Mouse (Mus musculus) neural tube, embryonic 14.5 days (tissue): Measurements from ENCODE around the gene Rps6ka5. TPM values are rescaled to one million over a fixed set of nuclear protein-coding genes. Genes with fewer than 3 reads are reported as not detected.

Source experiments
- ATAC-seq: fragments of 200-750 bp; cut with Nextera tagmentation; 2 replicates; pipeline ENCODE4 v1.8.0; 2017; ENCODE audit warnings: low read depth, mild to moderate bottlenecking, moderate TSS enrichment, moderate library complexity
- H3K27ac ChIP-seq: fragments of 300-500 bp; sonication (generic); 2 replicates; pipeline ENCODE4 v1.5.1; 2014; ENCODE audit warnings: low read depth, mild to moderate bottlenecking, control low read depth, low read length, moderate library complexity, mixed read lengths
- H3K27me3 ChIP-seq: fragments of 300-500 bp; sonication (generic); 2 replicates; pipeline ENCODE4 v1.6.1; 2014; ENCODE audit warnings: low read length; ENCODE audit not compliant: control insufficient read depth, insufficient read depth
- H3K36me3 ChIP-seq: fragments of 300-500 bp; sonication (generic); 2 replicates; pipeline ENCODE4 v1.6.1; 2014; ENCODE audit warnings: low read length, mixed read lengths; ENCODE audit not compliant: control insufficient read depth, insufficient read depth
- H3K4me1 ChIP-seq: fragments of 300-500 bp; sonication (generic); 2 replicates; pipeline ENCODE4 v1.6.1; 2014; ENCODE audit warnings: low read length; ENCODE audit not compliant: control insufficient read depth, insufficient read depth
- H3K4me2 ChIP-seq: fragments of 300-500 bp; sonication (generic); 2 replicates; pipeline ENCODE4 v1.6.1; 2014; ENCODE audit warnings: mild to moderate bottlenecking, low read depth, low read length, control low read depth
- H3K4me3 ChIP-seq: fragments of 300-500 bp; sonication (generic); 2 replicates; pipeline ENCODE4 v1.5.1; 2014; ENCODE audit warnings: low read depth, low read length, control low read depth, mixed read lengths
- H3K9ac ChIP-seq: fragments of 300-500 bp; sonication (generic); replicated peaks from 2 replicates; pipeline ENCODE4 v1.6.1; 2014; ENCODE audit warnings: low read depth, mild to moderate bottlenecking, control low read depth, low read length, mixed read lengths
- H3K9me3 ChIP-seq: fragments of 300-500 bp; sonication (generic); 2 replicates; pipeline ENCODE4 v1.6.1; 2016; ENCODE audit warnings: low read length; ENCODE audit not compliant: control insufficient read depth
- WGBS: fragments of 180-500 bp; shearing (Covaris S2); extraction: QIAGEN DNeasy Blood & Tissue Kit; methylation state at CpG from one replicate; pipeline ENCODE4 v1.1.7; 2014; 5-methylcytosine and 5-hydroxymethylcytosine counted together
- polyA plus RNA-seq: library from polyadenylated mRNA; unstranded; fragments of >200 nt; fragmentation: Nextera tagmentation; extraction: Ambion mirVana; gene quantifications from 2 replicates; pipeline ENCODE4 v1.2.1, GENCODE M21; 2014

Gene Rps6ka5
- polyA plus RNA-seq, 1 experiment from 2014 or later: 7.9 TPM

DNA sequence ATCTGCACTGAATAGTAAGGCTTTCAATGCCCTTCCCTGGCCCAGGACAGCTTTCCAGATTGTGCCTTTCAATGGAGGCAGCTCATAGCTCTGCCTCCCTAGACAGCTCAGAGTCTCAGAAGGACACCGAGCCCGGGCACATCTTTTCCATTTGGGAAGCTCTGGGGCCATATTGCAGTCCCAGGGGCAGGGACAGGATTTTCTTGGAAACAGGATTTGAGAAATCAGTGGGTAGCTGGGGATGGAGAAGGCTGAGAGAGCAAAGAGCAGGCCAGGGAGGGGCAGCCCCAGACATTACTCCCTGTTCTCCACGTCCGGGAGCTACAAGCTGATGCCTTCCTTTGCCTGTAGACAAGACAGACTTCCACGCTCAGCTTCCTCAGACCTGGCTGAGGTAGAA is 197.1 kb downstream of the Rps6ka5 start:
- H3K9ac ChIP-seq: no peak overlapping the region
- no peak overlapping the region for H3K4me3 ChIP-seq
- H3K36me3 ChIP-seq: no peaks in the 10 kb centered on the region
- WGBS: 69% methylated on average over 5 of the region's 5 CpGs
- no peaks in the 10 kb centered on the region for H3K9me3 ChIP-seq
- no peak overlapping the region for H3K4me2 ChIP-seq
- peaks cover 11% of the 10 kb centered on the region for H3K4me1 ChIP-seq
- no peak overlapping the region for H3K27ac ChIP-seq
- H3K27me3 ChIP-seq: no peaks in the 10 kb centered on the region
- ATAC-seq: no peak

DNA sequence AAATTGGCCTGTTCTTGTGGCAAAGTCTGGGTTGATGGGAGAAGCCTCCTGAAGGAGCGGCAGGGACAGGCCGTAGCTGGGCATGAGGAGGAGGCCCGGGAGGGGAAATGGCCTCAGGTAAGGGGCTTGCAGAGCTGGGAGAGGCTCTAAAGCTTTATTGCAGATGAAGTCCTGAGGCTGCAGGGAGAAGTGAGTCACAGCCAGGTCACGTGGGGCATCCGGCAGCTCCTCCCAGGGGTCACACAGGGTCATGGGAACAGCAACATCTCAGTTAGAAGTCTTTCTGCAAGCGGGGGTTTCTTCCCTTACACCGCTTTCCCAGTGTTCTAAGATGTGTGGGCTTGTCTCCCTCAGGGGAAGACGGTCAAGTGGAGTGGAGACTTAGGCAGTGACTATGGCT is 197.6 kb downstream of the Rps6ka5 start:
- H3K27me3 ChIP-seq: no peaks in the 10 kb centered on the region
- peaks cover 11% of the 10 kb centered on the region for H3K4me1 ChIP-seq
- no peak for ATAC-seq
- no peaks in the 10 kb centered on the region for H3K9me3 ChIP-seq
- no peak overlapping the region for H3K4me3 ChIP-seq
- WGBS: 7% methylated on average over 8 of the region's 8 CpGs
- H3K27ac ChIP-seq: no peak overlapping the region
- no peak overlapping the region for H3K9ac ChIP-seq
- H3K4me2 ChIP-seq: no peak overlapping the region
- no peaks in the 10 kb centered on the region for H3K36me3 ChIP-seq

DNA sequence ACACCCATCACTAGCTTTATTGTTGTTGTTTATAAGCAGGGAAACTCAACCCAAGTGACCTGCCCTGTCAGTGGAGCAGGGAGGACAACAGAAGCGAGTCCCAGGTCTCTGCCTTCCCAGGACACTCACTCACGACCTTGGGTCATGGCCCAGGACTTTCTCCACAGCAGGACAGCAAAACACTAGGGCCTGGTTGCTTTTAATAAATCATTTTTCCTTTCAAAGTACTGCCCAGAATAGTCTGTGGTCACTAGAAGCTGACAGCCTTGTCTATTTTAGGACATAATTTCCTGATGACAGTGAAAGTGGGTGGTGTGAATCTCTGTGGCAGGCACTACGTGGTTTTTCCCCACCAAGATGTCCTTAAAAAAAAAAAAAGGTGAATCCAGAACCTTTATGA is 198.5 kb downstream of the Rps6ka5 start:
- no peaks in the 10 kb centered on the region for H3K9me3 ChIP-seq
- peak overlapping the region; percentile 16; the same call in 1 of the 2 replicates for H3K4me3 ChIP-seq
- no peaks in the 10 kb centered on the region for H3K36me3 ChIP-seq
- H3K9ac ChIP-seq: peak overlapping the region; percentile 32; the same call in 1 of the 2 replicates
- ATAC-seq: peak; percentile 19; the same call in 1 of the 2 replicates
- peak overlapping the region; percentile 49 for H3K4me2 ChIP-seq
- WGBS: 20% methylated on average over 3 of the region's 3 CpGs
- peaks cover 11% of the 10 kb centered on the region for H3K4me1 ChIP-seq
- H3K27ac ChIP-seq: no peak overlapping the region
- H3K27me3 ChIP-seq: no peaks in the 10 kb centered on the region

DNA sequence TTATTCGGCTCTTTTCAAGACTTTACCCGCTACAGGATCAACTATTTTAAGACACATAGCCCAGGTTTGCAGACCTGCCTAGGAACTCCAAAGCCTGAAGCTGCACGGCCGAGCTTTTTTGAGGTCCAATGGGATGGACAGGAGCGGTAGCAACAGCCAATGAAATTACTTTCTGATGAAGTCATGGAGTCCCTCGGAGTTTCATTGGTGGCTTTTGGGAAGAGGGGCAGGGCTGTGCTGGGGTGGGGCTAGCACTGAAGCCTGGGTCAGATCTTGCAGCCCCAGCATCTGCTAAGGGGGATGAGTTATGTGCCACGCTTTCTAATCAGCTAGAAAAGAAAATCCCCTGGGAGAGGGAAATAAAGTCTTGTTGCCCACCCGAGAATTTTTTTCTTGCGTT is 199.0 kb downstream of the Rps6ka5 start:
- Histone ChIP-seq H3K4me3 (peak overlapping the region; percentile 16; the same call in 1 of the 2 replicates), H3K4me1 (peaks cover 11% of the 10 kb centered on the region), H3K36me3 (no peaks in the 10 kb centered on the region), H3K9ac (peak overlapping the region; percentile 32; the same call in 1 of the 2 replicates), H3K27me3 (no peaks in the 10 kb centered on the region), H3K27ac (no peak overlapping the region), H3K4me2 (peak overlapping the region; percentile 49), H3K9me3 (no peaks in the 10 kb centered on the region)
- 4% methylated on average over 9 of the region's 9 CpGs for WGBS
- ATAC-seq: peak; percentile 99

DNA sequence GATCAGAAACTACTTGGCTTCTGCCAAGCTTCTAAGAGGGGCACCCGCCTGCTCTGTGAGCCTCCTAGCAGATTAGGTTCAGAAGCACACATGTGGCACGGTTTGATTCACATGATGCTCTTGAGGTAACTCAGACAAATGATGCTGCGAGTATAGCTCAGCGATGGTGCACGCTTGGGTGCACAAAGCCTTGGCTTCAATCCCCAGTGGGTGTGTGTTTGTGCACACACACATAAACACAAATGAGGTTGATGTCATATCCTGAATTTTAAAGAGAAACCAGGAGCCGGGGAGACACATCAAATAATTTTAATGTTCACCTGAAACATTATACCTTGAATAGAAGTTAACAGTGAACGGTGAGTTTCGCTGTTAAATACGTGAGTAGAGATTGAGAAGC is 199.5 kb downstream of the Rps6ka5 start:
- 0 out of 2 replicates have a peak, but pooled peaks have one; percentile 18 for ATAC-seq
- no peaks in the 10 kb centered on the region for H3K36me3 ChIP-seq
- peaks cover 11% of the 10 kb centered on the region for H3K4me1 ChIP-seq
- H3K9ac ChIP-seq: 0 out of 2 replicates have a peak overlapping the region, but pooled peaks have one; percentile 11
- H3K27ac ChIP-seq: no peak overlapping the region
- H3K4me3 ChIP-seq: peak overlapping the region; percentile 16; the same call in 1 of the 2 replicates
- H3K9me3 ChIP-seq: no peaks in the 10 kb centered on the region
- WGBS: 53% methylated on average over 9 of the region's 9 CpGs
- peak overlapping the region; percentile 49 for H3K4me2 ChIP-seq
- no peaks in the 10 kb centered on the region for H3K27me3 ChIP-seq

DNA sequence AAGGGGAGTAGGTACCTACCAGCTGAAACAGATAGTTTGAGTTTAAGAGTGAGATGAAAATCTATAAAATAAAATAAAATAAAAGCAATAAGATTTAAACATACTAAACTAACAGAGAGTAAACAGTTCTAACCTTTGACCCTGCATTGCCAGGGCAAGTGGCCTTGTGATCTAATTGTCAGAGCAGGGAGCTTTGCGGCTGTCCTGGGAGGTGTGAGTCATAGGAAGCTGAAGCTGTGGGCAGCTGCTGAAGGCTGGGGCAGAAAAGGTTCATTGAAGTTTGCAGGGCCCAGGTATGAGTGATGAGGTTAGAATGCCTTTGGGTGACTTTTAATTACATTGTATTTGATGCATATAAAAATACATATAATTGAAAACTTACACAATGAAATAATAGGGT is 200.8 kb downstream of the Rps6ka5 start:
- WGBS: 68% methylated on average over 1 of the region's 1 CpGs
- no peak overlapping the region for H3K9ac ChIP-seq

DNA sequence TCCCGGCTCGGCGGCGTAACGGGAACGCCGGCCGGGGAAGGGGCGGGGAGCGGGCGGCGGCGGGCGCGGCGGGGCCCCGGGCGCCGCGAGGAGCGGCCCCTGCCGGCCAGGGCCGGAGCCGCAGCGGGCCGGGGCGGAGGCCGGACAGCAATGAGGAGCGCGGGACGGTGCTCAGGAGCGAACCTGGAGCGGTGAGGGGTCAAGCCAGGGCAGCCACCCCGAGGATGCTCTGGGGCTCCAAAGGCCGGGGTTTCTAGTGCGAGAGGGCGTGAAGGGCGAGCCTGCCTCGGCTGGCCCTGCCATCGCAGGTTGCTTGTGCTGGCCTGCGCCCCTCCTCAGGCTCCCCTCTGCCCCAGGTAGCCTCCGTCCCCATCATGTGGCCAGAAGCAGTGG is 206.0 kb downstream of the Rps6ka5 start, which contains the start of gene Ttc7b:
TSS of gene Ttc7b (minus strand) at position 33 of the 393 bp plus-strand sequence.
- Histone ChIP-seq H3K27ac (peak within 1 kb of the TSS; percentile 84), H3K9me3 (no peaks in the 10 kb centered on the region), H3K4me2 (peak within 1 kb of the TSS; percentile 91), H3K4me3 (peak within 1 kb of the TSS; percentile 86), H3K36me3 (no peaks in the 10 kb centered on the region), H3K4me1 (peaks cover 10% of the 10 kb centered on the region), H3K27me3 (no peaks in the 10 kb centered on the region), H3K9ac (peak within 1 kb of the TSS; percentile 99)
- ATAC-seq: peak; percentile 76
- WGBS: under 1% methylated on average over 21 of the region's 42 CpGs

More for the DNA sequence above, 200.8 kb downstream of the Rps6ka5 start:
- H3K27me3 ChIP-seq: no peaks in the 10 kb centered on the region
- H3K4me3 ChIP-seq: no peak overlapping the region
- H3K4me1 ChIP-seq: peaks cover 11% of the 10 kb centered on the region
- H3K27ac ChIP-seq: no peak overlapping the region
- no peaks in the 10 kb centered on the region for H3K9me3 ChIP-seq
- no peak overlapping the region for H3K4me2 ChIP-seq
- ATAC-seq: no peak
- no peaks in the 10 kb centered on the region for H3K36me3 ChIP-seq

DNA sequence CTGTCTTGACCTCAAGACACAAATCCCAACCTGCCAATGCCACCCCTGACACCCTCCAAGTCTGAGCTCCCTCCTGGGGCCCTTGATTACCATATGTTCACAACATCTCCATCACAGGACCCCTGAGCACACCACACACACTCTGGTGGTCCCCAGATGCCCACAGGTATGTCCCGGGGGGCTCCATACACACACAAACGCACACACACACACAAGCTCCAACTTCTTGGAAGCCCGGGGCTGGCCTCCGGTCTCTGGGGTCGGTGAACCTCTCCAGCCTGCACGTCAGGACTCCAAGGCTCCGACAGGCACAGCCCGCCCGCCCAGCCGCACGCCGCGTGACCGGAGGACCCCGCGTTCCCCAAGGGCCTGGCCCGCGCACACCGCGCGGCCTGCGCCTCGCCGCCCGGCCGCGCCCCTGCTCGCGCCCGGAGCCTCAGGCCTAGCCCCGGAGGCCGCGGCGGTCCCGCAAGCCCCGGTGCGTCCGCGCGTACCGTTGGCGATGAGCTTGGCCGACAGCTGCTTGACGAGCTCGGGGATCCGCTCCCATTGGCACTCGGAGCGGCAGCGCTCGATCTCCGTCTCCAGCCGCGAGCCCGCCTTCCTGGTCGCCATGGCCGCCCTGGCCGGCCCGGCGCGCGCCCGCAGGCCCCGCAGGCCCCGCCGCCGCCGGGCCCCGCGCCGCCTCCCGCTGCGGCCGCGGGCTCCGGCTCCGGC is 206.5 kb downstream of the Rps6ka5 start:
- peak overlapping the region; percentile 99 for H3K9ac ChIP-seq
- H3K9me3 ChIP-seq: no peaks in the 10 kb centered on the region
- H3K4me3 ChIP-seq: peak overlapping the region; percentile 86
- WGBS: 2% methylated on average over 43 of the region's 76 CpGs
- no peaks in the 10 kb centered on the region for H3K36me3 ChIP-seq
- no peaks in the 10 kb centered on the region for H3K27me3 ChIP-seq
- peak; percentile 59 for ATAC-seq
- peak overlapping the region; percentile 91 for H3K4me2 ChIP-seq
- H3K4me1 ChIP-seq: peaks cover 10% of the 10 kb centered on the region
- peak overlapping the region; percentile 84 for H3K27ac ChIP-seq

DNA sequence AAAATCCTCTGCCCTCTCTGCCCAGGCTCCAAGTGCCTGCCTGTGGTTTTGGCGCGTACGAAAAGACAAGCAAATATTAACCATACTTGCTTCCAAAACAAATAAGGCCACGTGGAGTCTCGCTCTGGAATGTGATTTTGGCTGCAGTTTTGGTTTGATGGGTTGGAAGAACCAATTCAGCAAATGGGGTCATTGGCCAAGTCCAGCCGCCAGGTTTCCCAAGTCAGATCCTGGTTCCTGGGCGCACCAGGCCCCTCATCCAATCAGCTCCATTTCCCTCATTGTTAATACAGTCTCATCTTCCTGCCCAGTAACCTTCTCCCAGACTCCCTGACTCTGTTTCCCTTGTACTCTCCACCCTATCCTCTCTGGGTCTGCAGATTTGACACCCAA is 207.1 kb downstream of the Rps6ka5 start:
- 44% methylated on average over 7 of the region's 7 CpGs for WGBS
- Histone ChIP-seq H3K9ac (peak overlapping the region; percentile 99), H3K4me2 (peak overlapping the region; percentile 91), H3K36me3 (no peaks in the 10 kb centered on the region), H3K27ac (peak overlapping the region; percentile 84; the same call in 1 of the 2 replicates), H3K4me3 (peak overlapping the region; percentile 86), H3K9me3 (no peaks in the 10 kb centered on the region), H3K27me3 (no peaks in the 10 kb centered on the region), H3K4me1 (peaks cover 10% of the 10 kb centered on the region)
- ATAC-seq: peak; percentile 29
